Mouse (Mus musculus) retina, embryonic 14.5 days (tissue): ENCODE data around the gene Sh3bgrl2.

Experiments
- DNase-seq: peaks from one replicate; pipeline ENCODE4 v3.0.0-alpha.2; 2015; ENCODE audit warnings: low spot score

The Sh3bgrl2 gene

DNA sequence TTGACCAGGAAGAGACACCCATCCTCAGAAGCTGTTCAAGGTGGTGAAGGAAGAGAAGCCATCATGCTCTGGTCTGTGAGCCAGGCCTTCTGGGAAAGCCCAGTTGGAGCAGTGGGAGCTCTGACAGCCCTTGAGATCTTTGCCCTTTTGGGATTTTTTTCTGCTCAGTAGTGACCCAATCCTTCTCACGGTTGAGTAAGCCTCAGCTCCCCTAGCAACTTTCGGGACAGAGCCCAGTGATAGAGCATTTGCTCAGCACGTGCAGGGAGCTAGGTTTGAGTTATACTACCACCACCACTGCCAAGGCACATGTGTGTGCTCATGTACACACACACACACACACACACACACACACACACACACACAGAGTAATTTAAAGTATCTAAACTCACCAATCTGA is 131.5 kb downstream of the Sh3bgrl2 start:
- DNase-seq: no peak

- DNase-seq: no peak
These were observed 133.8 kb downstream of the Sh3bgrl2 start for GRCm38 (mm10) chr9:83681661-83682655.

- DNase-seq: peak; percentile 93
These were observed 138.5 kb downstream of the Sh3bgrl2 start for GRCm38 (mm10) chr9:83686511-83687100.

- no peak for DNase-seq
These were observed 139.8 kb downstream of the Sh3bgrl2 start for GRCm38 (mm10) chr9:83687904-83688303.
